Mouse (Mus musculus) stomach, postnatal 0 days (tissue): ENCODE data around the gene Degs2.

Experiments
- CTCF ChIP-seq: IDR thresholded peaks from 2 replicates; pipeline ENCODE4 v1.5.1; 2016; ENCODE audit warnings: antibody characterized with exemption, low read depth, mild to moderate bottlenecking, moderate library complexity
- EP300 ChIP-seq: optimal IDR thresholded peaks from 2 replicates; pipeline ENCODE3; 2016; ENCODE audit warnings: antibody characterized with exemption

DNA sequence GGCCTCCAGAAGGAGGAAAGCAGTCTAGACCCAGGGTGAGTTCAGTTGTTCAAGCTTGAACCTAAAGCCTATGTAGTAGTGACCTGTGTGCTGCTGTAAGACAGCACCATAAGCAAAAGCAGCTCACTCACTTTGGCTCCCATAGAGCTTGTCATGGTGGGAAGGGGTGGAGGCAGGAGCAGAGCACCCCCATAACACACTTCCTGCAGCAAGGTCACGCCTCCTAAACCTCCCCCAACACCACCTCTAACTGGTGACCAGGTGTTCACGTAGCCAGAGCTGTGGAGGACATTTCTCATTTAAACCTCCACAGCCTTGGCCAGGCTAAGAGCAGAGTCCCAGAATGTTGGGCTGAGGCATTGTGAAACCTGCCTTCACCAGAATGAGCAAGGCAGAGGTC is 30.6 kb downstream of the Degs2 start:
- TF ChIP-seq CTCF: no peak
- TF ChIP-seq EP300: no peak
